Mouse (Mus musculus) stomach, postnatal 0 days (tissue): ENCODE data around the gene Gmeb1.

Experiments used
- CTCF ChIP-seq: IDR thresholded peaks from 2 replicates; pipeline ENCODE4 v1.5.1; 2016; ENCODE audit warnings: antibody characterized with exemption, low read depth, mild to moderate bottlenecking, moderate library complexity
- EP300 ChIP-seq: optimal IDR thresholded peaks from 2 replicates; pipeline ENCODE3; 2016; ENCODE audit warnings: antibody characterized with exemption

- no peak for TF ChIP-seq CTCF
- no peak for TF ChIP-seq EP300
Observed at GRCm38 (mm10) chr4:132245643-132246042, 15.8 kb downstream of the Gmeb1 start.
